Mouse (Mus musculus) urinary bladder, postnatal 25 days (tissue): Measurements from ENCODE around the gene 0610040J01Rik.

ENCODE experiments used
- DNase-seq: peaks from one replicate; pipeline ENCODE4 v3.0.0; 2022; ENCODE audit warnings: low spot score

0610040J01Rik gene

DNA sequence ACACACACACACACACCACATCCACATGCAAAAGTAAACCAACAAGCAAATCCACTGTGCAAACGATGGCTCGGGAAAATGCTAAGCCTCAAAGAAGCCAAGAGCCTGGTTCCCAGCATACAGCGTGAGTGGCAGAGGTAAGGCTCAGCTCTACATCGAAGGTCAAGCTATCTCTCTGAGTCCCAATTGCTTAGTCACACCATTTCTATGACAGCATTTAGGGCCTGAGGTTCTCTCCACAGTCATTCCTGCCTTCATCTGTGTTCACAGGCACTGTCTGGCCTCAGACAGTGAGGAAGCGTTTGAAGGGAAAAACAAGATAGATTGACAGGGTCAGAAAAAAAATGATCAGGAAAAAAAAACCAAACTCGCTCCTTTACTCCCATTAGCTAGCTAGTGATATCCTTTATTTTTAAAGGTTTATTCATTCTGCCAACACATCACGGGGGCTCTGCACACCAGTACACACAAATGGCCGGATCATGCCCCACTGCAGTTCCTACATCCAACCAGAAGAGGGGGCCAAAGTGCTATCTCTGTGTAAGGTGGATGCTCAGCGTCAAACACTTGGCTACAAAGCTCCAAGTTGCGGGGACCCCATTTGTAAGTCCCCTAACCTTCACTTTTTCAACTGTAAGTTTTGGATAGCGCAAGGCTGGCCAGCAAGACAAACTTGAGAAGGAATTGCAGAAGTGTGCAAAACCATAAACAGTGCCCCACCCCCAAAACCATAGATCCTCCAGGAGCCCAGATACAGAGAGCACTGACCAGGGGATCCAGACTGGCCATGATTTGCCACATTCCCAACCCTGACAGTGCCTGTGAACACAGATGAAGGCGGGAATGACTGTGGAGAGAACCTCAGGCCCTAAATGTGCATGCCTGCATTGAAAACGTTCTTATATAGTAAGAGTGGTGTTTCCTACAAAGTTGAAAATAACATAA, 94.3 kb downstream of the 0610040J01Rik start:
- DNase-seq: peak; percentile 77

- no peak for DNase-seq
These were observed 95.3 kb downstream of the 0610040J01Rik start for GRCm38 (mm10) chr5:63907513-63907912.

DNA sequence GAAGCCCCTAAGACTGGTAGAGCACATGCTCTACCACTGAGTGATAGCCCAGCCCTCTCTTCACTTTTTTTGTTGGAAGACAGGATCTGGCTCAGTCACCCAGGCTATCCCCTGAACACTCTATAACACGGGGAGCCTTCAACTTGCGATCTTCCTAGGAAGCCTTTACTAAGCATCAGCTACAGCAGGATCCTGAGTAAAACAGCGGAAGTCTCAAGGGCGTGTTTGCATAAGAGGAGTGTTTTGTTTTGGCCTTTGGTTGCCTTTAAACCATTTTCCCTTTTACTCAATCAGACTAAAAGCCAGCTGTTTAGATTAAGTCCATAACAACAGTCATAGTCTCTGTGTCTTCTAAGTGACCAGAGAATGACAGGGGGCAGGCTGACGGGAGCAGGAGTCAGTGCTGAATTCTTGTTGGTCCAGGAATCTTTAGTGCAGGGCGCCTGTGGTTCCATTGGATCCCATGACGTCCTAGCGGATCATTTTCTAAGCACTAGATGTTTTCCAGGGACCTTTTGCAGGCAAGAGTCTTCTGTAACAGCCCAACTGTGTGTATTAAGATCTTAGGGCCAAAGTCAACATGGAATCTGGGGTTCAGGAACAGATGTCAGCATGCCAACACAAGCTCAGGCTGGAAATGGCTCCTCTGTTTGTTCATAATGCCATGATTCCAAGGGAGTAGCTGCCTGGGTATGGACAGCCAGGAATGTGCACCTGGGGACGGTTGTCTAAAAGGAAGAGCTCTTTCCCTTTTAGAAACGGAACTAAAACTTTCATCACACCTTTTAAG, 98.2 kb downstream of the 0610040J01Rik start:
- DNase-seq: no peak

GRCm38 (mm10) chr5:63914896-63915295, 102.7 kb downstream of the 0610040J01Rik start:
- no peak for DNase-seq

- no peak for DNase-seq
These were observed 104.4 kb downstream of the 0610040J01Rik start for GRCm38 (mm10) chr5:63916457-63917139.

- DNase-seq: no peak
These were observed 106.0 kb downstream of the 0610040J01Rik start for GRCm38 (mm10) chr5:63918201-63918600.

DNA sequence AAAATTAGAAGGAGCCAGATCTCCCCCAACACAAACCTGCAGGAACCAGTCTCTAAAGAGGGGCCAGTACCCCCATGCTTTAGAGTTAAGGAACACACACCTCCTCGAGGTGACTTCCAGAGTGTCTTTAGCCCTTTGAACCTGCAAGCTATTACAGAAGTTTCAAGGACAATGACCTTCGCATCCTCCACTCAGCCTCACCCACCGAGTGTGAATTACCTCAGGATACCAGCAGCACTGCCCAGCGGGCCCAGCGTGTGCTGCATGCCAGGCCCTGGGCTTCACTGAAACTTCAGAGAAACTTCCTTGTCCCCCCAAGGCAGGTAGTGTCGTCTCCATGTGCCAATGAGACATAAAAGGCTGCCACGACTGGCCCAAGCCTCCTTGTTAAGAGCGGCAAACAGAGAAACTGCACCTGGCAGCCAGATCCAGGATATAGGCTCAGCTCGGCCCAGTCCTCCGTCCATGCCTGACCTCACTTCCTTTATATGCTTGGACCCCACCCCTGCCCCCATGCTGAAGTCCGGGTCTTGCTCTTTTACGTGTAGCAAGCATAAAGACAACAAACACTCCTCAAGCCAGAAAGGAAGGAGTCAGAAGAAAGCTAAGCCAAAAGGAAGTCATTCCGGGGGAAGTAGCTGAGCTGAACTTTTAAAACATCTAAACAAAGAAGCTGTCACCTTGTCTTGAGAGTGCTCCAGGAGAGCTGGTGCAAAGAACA, 111.3 kb downstream of the 0610040J01Rik start:
- no peak for DNase-seq

DNA sequence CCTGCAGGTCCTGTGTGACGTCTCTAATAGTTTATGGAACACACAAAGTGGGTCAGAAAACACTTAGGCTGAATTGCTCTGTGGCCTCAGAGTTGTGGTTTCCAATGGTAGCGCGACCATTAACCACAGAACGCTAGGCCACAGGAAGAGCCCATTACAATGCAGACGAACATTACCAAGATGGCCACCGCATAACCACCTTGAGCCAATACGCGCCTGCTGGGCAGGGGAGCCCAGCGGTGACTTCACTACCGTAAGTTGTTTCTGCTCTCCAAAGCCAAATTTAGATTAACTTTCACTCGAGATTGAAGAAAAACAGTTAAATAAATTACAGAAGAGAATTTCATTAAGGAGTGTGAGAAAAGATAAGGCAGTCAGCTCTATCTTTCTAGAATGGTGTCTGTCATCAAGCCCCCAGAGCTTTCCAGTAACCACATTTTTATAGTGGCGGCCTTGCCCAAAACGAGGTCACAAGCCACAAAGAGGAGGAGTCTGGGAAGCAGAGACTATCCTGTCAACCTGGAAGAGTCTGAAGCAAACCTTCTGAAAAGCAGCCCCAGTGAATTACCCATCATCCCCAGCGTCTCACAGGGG, 113.0 kb downstream of the 0610040J01Rik start:
- DNase-seq: no peak

DNA sequence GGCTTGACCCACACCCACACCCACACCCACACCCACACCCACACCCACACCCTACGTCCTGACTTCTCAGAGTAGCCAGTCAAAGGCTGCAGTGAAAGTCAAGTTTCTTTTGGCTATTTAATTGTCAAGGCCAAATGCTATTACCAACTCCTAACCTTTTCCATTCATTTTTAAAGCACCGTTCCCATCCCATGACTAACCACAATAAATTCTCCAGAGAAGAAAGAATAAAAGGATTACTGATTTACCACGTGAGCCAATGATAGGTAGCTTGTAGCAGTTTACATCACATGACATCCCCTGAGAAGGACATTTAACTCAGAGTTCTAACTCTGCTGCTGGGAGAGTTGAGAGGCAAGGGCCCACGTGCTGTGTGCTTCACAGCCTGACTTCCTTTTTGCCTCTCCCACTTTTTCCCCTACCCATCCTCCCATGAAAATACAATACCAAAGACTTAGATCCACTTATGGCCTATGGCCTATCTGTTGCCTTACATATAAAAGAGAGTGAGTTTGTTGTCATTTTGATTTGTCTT, 118.7 kb downstream of the 0610040J01Rik start:
- DNase-seq: no peak

DNA sequence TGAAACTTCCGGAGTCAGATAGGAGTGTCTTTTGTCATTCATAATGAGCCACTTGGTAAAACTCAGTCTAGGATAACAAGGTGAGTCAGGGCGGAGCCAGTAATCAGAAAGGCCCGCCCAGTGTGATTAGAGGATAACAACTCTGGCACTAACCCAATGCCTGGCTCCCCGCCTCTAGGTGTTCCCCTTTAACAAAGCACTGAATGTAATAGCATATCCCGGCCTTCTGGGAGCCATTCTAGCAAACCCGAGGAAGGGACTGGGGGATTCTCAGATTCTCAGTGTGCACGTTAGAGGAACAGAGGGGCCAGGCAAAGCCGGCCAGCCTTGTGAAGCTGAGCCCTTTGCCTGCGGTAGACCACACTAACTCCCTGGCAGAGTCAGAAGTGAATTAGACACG, 120.7 kb downstream of the 0610040J01Rik start:
- no peak for DNase-seq

- DNase-seq: no peak
These were observed 123.4 kb downstream of the 0610040J01Rik start for GRCm38 (mm10) chr5:63935581-63935980.

DNA sequence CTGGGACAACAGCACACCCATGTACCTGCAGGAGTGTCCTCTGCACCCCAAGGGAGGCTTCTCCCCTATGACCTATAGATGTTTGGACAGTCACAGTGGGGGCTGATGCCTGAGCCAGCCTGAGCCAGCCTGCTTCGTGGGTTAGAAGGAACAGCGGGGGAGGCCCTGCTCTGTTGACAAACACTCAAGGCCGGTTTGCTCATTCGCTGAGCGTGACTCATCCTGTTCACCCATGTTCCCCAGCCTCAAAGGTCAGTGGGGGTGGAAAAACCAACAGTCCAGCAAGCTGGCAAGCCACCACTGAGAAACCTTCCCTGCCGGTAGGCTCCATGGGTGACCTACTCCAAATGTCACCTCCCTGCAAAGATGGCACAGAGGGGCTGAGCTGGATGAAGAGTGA, 124.6 kb downstream of the 0610040J01Rik start:
- peak; percentile 33 for DNase-seq

DNA sequence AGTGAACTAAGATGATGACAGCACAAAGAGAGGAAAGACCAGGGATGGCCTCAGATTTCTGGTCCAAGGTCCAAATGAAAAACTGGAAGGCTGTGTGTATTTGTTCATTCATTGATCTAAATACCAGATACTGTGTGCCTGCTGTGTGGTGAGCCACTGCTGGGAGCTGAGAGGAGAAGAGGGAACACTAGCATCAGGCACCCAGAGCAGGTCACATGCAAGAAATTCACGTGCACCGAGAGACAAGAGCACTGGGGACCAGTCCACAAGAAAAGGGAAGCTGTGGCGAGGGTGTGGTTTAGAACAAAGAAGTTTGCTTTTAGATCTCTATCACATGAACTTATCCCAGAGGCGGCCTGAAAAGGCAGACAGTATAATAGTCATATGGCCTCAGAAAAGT, 126.4 kb downstream of the 0610040J01Rik start:
- DNase-seq: no peak

DNA sequence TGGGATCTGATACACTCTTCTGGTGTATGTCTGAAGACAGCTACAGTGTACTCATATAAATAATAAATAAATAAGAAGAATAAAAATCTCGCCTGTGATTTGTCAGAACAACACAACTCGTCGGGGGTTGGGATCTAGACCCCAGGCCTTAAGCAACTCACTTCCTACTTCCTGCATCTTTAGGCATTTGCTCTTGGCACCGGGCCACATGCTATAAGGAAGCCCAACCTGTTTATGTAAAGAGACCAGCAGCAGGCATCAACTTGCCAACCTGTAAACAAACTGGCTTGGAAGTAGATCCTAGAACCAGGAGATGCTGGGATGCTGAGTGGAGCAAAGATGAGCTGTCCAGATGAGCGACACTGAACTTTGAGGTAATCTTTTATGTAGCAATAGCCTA, 129.7 kb downstream of the 0610040J01Rik start:
- DNase-seq: no peak

GRCm38 (mm10) chr5:63943291-63943690, 131.1 kb downstream of the 0610040J01Rik start:
- DNase-seq: no peak

- DNase-seq: no peak
These were observed 135.4 kb downstream of the 0610040J01Rik start for GRCm38 (mm10) chr5:63947526-63947925.

- DNase-seq: no peak
These were observed 137.0 kb downstream of the 0610040J01Rik start for GRCm38 (mm10) chr5:63949195-63949594.
